Mouse (Mus musculus): ENCODE results near the gene Pdlim4. TPM values are rescaled to one million over a fixed set of nuclear protein-coding genes. Genes with fewer than 3 reads are reported as not detected.
A peak's percentile ranks its signal among the peaks of the same experiment; 100 is the strongest.
"Not testable (repeated sequence)": the region's sequence is repeated elsewhere in the genome, so short reads cannot be mapped to it uniquely, and the experiment has no call there.

Pdlim4 gene
- polyA plus RNA-seq, 1 experiment from 2014 or later: 33.4 TPM

DNA sequence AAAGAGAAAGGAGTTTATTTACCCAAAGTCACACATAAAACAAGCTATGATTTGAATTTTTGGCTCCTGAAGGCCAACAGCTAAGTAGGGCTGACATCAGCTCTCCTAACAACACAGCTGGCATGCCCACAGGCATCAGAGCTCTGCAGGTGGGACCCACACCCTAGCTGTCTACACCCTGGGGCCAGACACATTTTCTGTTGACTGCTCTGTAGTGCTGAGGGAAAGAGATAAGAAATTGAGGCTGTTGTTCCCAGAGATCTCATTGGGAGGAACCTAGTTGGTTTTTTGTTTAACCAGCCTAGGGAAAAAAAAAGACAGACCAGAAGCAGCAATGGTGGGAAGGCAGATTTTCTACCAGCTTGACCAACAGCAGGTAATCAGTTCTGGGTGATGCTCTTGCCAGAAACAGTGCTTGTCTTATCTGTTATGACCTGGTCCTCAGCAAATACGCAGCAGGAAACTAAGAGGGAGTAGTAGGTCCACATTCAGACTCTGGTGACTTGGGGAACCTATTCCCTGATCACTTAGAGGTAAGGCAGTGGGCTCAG, 42.2 kb downstream of the Pdlim4 start:
- Histone ChIP-seq H3K9ac (no peak overlapping the region), H3K9me3 (no peaks in the 10 kb centered on the region), H3K4me3 (no peak overlapping the region), H3K27me3 (no peaks in the 10 kb centered on the region), H3K4me2 (peak overlapping the region; percentile 97), H3K27ac (replicated peaks) (no peak overlapping the region), H3K36me3 (no peaks in the 10 kb centered on the region), H3K4me1 (replicated peaks) (peaks cover 26% of the 10 kb centered on the region)
- no peak for ATAC-seq (ENCODE audit: low FRiP score, low read depth)
- whole genome bisulfite sequencing: 89% methylated on average over 1 of the region's 1 CpGs

DNA sequence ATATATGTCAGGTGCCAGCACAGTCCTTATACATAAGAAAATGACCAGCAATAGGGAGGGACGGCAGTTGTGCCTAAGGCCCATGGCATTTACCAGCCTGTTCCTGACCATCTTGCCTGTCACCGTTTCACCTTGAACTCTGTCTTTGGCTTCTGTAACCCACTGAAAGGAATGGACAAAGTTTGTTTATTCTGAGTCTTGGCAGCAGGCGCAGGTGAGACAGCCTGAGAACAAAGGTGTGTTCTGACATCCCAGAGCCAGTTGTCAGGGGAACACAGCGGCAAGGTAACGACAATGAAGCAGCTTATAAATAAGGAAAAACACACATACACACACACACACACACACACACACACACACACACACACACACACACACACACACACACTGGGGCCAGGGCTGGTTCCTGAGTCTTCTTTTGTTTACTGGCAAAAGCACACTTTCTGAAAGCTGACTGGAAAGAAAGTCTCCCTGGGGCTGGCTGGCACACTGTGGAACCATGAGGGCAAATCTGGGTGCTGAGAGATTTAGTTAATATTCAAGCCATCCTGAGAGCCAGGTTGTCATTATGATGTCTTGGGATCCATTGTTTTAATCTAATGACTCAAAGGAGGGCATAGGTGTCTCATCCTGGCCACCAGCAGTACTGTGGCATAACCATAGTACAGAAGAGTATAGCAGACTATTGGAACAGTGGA, 47.3 kb downstream of the Pdlim4 start:
- Histone ChIP-seq H3K9ac (no peak overlapping the region), H3K4me3 (no peak overlapping the region), H3K4me1 (replicated peaks) (peaks cover 3% of the 10 kb centered on the region; the same call in 1 of the 2 replicates), H3K27me3 (no peaks in the 10 kb centered on the region), H3K9me3 (no peaks in the 10 kb centered on the region), H3K4me2 (no peak overlapping the region), H3K36me3 (no peaks in the 10 kb centered on the region), H3K27ac (replicated peaks) (no peak overlapping the region)
- no peak for ATAC-seq (ENCODE audit: low FRiP score, low read depth)
- whole genome bisulfite sequencing: 94% methylated on average over 5 of the region's 5 CpGs

DNA sequence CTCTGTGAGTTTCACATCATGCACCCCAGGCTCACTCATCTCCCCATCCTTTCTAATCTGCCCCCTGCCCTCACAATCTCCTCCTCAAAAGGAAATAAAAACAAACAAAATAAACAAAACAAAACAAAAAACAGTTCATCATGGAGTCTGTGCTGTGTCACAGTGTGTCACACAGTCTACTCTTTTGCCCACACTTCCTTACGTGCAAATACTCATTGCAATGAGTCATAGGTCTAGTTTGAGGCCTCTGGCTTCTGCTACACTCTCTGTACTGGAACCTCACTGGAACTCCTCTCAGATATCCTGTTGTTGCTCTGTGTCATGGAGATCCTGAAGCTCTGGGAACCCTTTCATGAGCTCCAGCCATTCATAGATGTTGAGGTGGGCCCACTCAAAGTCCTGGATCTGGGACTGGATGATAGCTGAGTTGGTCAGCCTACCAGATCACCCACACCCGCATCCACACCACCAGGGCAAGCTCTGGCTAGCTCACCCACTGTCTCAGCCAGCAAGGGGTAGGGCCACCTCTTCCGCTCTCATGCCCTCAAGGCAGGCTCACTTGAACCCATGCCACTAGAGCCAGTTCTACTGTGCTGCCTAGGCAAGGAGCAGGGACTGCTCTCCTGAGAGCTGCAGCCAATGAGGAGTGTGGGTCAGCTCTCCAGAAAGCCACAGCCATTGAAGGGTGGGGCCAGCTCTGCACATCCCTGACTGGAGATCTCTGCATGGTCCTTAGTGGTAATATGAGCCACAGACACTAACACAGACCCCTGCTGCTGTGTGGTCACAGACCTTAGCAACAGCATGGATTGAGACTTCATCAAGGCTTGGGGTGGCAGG, 49.7 kb downstream of the Pdlim4 start:
- H3K4me3 ChIP-seq: no peak overlapping the region
- H3K9me3 ChIP-seq: no peaks in the 10 kb centered on the region
- ATAC-seq (ENCODE audit: low FRiP score, low read depth): no peak
- H3K27me3 ChIP-seq: no peaks in the 10 kb centered on the region
- no peak overlapping the region for H3K9ac ChIP-seq
- WGBS: 94% methylated on average over 3 of the region's 3 CpGs
- no peaks in the 10 kb centered on the region for H3K4me1 ChIP-seq (replicated peaks)
- H3K27ac ChIP-seq (replicated peaks): no peak overlapping the region
- no peak overlapping the region for H3K4me2 ChIP-seq
- no peaks in the 10 kb centered on the region for H3K36me3 ChIP-seq

DNA sequence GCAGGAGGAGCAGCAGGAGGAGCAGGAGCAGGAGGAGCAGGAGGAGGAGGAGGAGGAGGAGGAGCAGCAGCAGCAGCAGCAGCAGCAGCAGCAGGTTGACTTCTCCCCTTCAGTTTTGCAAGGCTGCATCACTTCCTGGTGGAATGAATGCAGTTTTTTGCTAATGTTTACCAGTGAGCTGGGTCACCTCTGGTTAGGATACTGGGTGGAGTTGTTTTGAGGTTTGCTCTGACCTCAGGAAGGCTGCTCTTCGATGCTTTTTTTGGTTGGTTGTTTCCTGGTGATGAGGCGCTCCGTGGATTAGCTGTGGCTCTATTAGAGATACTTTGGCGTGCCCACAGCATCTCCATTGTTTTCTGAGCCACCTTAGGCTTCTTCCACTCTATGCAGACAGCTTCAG, 51.2 kb downstream of the Pdlim4 start:
- Histone ChIP-seq H3K9ac (no peak overlapping the region), H3K9me3 (no peaks in the 10 kb centered on the region), H3K36me3 (no peaks in the 10 kb centered on the region), H3K4me2 (no peak overlapping the region), H3K27me3 (no peaks in the 10 kb centered on the region), H3K4me3 (no peak overlapping the region), H3K4me1 (replicated peaks) (no peaks in the 10 kb centered on the region), H3K27ac (replicated peaks) (no peak overlapping the region)
- 78% methylated on average over 4 of the region's 4 CpGs for WGBS
- ATAC-seq (ENCODE audit: low FRiP score, low read depth): no peak

DNA sequence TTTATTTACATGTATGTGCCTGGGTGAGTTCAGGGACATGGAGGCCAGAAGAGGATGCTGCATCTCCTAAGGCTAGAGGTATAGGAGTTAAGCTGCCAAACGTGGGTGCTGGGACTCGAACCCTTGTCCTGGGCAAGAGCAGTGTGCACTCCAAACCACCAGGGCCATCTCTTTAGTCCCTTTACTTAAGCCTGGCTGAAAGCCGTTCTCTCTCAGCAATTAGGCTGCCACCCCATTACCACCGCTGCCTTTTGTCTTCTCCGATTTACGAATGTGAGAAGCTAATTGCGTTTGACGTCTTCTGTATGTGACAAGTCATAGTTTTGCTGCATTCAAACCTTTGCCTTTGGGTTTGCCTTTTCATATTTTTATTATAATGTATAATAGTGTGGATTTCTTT, 52.8 kb downstream of the Pdlim4 start:
- no peak for ATAC-seq (ENCODE audit: low FRiP score, low read depth)
- Histone ChIP-seq H3K27ac (replicated peaks) (no peak overlapping the region), H3K4me1 (replicated peaks) (no peaks in the 10 kb centered on the region), H3K4me3 (no peak overlapping the region), H3K36me3 (no peaks in the 10 kb centered on the region), H3K4me2 (no peak overlapping the region), H3K9ac (no peak overlapping the region), H3K27me3 (no peaks in the 10 kb centered on the region), H3K9me3 (no peaks in the 10 kb centered on the region)
- WGBS: 68% methylated on average over 8 of the region's 8 CpGs

- no peak overlapping the region for H3K27ac ChIP-seq (replicated peaks)
- H3K4me3 ChIP-seq: no peak overlapping the region
- H3K36me3 ChIP-seq: no peaks in the 10 kb centered on the region
- H3K27me3 ChIP-seq: no peaks in the 10 kb centered on the region
- H3K4me1 ChIP-seq (replicated peaks): no peaks in the 10 kb centered on the region
- no peaks in the 10 kb centered on the region for H3K9me3 ChIP-seq
- WGBS: 82% methylated on average over 5 of the region's 5 CpGs
- no peak overlapping the region for H3K9ac ChIP-seq
- ATAC-seq (ENCODE audit: low FRiP score, low read depth): no peak
- no peak overlapping the region for H3K4me2 ChIP-seq
Observed at GRCm38 (mm10) chr11:54012961-54013360, 55.9 kb downstream of the Pdlim4 start.

DNA sequence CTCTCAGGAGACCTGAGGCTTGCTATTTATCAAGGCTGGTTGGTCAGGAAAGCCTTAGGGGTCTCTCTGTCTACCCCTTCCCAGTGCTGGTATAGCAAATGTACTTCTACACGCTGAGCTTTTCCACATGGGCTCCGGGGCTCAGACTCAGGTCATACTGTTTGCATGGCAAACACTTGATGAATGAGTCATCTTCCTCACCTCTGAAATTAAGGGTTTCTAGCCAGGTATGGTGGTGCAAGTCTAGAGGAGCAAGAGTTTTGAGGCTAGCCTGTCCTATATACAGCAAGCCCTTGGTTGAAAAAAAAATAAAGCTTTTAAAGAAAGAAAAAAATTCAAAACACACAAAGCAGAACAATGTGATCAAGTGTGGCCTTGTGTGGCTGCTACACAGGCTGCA, 57.6 kb downstream of the Pdlim4 start:
- no peaks in the 10 kb centered on the region for H3K9me3 ChIP-seq
- no peaks in the 10 kb centered on the region for H3K27me3 ChIP-seq
- no peak overlapping the region for H3K9ac ChIP-seq
- H3K36me3 ChIP-seq: no peaks in the 10 kb centered on the region
- 95% methylated on average over 2 of the region's 2 CpGs for WGBS
- H3K27ac ChIP-seq (replicated peaks): no peak overlapping the region
- H3K4me3 ChIP-seq: no peak overlapping the region
- ATAC-seq (ENCODE audit: low FRiP score, low read depth): no peak
- H3K4me2 ChIP-seq: no peak overlapping the region
- H3K4me1 ChIP-seq (replicated peaks): no peaks in the 10 kb centered on the region

DNA sequence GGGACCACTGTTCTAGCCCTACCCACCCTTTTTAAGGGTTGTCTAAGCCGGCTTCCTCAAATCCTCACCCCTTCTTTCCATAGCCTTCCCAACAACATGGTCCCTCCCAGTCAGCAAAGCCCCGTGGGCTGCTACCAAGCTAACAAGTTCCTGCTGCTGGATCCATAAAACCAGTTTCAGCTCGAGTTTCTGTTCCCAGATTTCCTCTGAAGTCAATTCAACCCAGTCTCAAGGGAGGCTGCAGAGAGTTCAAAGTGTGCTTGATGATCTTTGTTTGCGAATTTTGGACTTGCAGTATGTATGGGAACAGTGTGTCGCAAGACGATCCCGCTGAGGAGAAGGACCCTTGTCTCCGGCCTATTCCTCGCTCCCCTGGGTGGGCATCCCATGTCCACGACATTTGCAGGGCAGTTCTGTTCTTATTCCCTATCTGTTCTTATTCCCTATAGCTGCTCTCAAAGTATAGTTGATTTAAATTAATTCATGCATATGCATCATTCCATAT, 60.3 kb downstream of the Pdlim4 start:
- ATAC-seq (ENCODE audit: low FRiP score, low read depth): no peak
- no peaks in the 10 kb centered on the region for H3K27me3 ChIP-seq
- WGBS: 85% methylated on average over 10 of the region's 10 CpGs
- no peak overlapping the region for H3K27ac ChIP-seq (replicated peaks)
- H3K9me3 ChIP-seq: no peaks in the 10 kb centered on the region
- no peaks in the 10 kb centered on the region for H3K4me1 ChIP-seq (replicated peaks)
- H3K9ac ChIP-seq: no peak overlapping the region
- H3K36me3 ChIP-seq: no peaks in the 10 kb centered on the region
- no peak overlapping the region for H3K4me3 ChIP-seq
- no peak overlapping the region for H3K4me2 ChIP-seq

- no peak overlapping the region for H3K4me2 ChIP-seq
- no peak overlapping the region for H3K4me3 ChIP-seq
- 77% methylated on average over 11 of the region's 11 CpGs for WGBS
- no peak for ATAC-seq (ENCODE audit: low FRiP score, low read depth)
- no peak overlapping the region for H3K9ac ChIP-seq
- no peaks in the 10 kb centered on the region for H3K4me1 ChIP-seq (replicated peaks)
- H3K9me3 ChIP-seq: no peaks in the 10 kb centered on the region
- H3K27ac ChIP-seq (replicated peaks): no peak overlapping the region
- no peaks in the 10 kb centered on the region for H3K36me3 ChIP-seq
- H3K27me3 ChIP-seq: no peaks in the 10 kb centered on the region
Observed at GRCm38 (mm10) chr11:54007717-54008116, 61.1 kb downstream of the Pdlim4 start.

DNA sequence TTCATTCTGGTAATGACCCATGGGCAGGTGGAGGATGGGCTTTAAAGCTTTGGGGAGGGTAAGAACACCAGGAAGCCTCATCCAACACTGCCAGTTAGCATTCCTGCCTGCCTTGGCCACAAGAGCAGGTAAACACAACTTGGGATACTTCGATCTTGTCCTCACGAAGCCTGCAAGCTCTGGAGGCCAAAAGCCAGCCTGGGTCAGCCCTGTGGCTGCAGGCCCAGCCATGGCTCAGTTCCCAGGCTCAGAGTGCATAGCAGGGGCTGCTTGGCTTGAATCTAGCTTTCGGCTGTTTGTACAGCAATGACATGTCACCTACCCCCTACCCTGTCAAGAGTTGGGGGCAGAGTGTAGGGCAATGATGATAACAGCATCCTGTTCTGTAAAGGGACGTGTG, 61.9 kb downstream of the Pdlim4 start:
- WGBS: 65% methylated on average over 4 of the region's 4 CpGs

DNA sequence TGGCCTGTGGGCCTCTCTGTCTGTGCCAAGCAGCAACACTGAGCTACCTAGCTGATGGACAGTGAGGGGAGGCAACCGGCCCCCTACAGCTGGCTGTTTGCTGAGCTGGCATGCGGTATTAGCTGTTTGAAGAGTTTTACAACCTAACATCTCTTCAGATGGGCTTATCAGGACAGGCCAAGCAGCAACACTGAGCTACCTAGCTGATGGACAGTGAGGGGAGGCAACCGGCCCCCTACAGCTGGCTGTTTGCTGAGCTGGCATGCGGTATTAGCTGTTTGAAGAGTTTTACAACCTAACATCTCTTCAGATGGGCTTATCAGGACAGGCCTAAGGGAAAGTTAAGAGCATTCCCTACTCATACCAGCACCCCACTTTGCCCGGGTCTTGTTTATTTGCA, 62.5 kb downstream of the Pdlim4 start:
- not testable (repeated sequence) for H3K4me1 ChIP-seq (replicated peaks); H3K4me2 ChIP-seq; H3K27ac ChIP-seq (replicated peaks); H3K4me3 ChIP-seq; H3K27me3 ChIP-seq; H3K36me3 ChIP-seq; ATAC-seq (ENCODE audit: low FRiP score, low read depth); H3K9ac ChIP-seq; H3K9me3 ChIP-seq
- 80% methylated on average over 5 of the region's 5 CpGs for whole genome bisulfite sequencing

More for the DNA sequence above, 61.9 kb downstream of the Pdlim4 start:
- Histone ChIP-seq H3K4me1 (replicated peaks) (0 out of 2 replicates have a peak, but pooled peaks cover 5% of the 10 kb centered on the region), H3K36me3 (no peaks in the 10 kb centered on the region), H3K4me3 (no peak overlapping the region), H3K4me2 (no peak overlapping the region), H3K27ac (replicated peaks) (no peak overlapping the region), H3K9me3 (no peaks in the 10 kb centered on the region), H3K27me3 (no peaks in the 10 kb centered on the region), H3K9ac (no peak overlapping the region)
- ATAC-seq (ENCODE audit: low FRiP score, low read depth): no peak

All from hindbrain, embryonic 15.5 days (tissue).